Mouse (Mus musculus): ENCODE measurements around the gene Sphk1.

DNA sequence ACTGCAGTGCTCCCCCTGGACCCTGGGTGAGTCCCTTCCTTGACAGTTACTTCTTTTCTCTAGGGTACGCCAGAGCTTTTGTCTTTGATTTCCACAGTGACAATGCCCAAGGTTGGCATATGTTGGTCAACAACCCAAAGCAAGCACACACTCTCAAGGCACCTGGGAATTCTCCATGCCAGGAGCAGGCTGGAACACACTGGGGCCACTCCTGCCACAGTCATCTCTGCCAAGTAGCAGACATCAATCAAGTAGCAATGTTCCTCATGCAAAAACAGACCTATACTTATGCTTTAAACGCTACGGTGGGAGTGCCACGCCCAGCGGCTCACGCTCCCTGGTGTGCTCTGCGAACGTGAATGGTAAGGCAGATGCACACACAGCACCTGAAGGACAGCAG lies 49.8 kb upstream of the Sphk1 start:
- TF ChIP-seq POLR2A (IDR thresholded peaks at IDR 0.05; ENCODE audit: control insufficient read depth, extremely low read depth, insufficient read depth, low read length, poor library complexity) (no peak), CTCF (IDR thresholded peaks at IDR 0.05; ENCODE audit: borderline replicate concordance, control insufficient read depth, extremely low read depth, insufficient read depth, low read length, poor library complexity) (no peak)

Data from thymus, adult 2 months (tissue).